Mouse (Mus musculus) layer of hippocampus, postnatal 10 days (tissue): ENCODE measurements at regions not wholly inside any gene's neighbourhood (a gene's known extent, or its start where the extent isn't known, plus 50 kb on each side); places are given as distances from the start of the nearest gene placed in this dataset.

ENCODE experiments used
- DNase-seq, 2 experiments: peaks; one replicate each; pipeline ENCODE4 v3.0.0; 2021; ENCODE audit warnings: low spot score in 2 of 2

DNA sequence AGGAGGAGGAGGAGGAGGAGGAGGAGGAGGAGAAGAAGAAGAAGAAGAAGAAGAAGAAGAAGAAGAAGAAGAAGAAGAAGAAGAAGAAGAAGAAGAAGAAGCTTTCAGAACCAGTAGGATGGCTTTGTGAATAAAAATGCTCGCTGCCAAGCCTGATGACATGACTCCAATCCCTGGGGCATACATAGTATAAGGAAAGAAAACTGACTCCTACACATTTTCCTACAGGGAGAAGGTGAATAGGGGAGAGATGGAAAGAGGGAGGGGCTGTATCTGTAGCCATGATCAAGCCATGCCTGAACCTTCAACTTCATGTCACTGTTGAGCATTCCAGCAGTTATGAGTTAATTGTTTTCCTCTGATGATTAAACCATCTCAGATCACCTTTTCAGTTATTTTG, 460.2 kb upstream of the Gm10131 start:
- no peak for DNase-seq

- DNase-seq: no peak
These were observed 450.7 kb upstream of the Gm10131 start for GRCm38 (mm10) chr8:34562278-34562677.

DNA sequence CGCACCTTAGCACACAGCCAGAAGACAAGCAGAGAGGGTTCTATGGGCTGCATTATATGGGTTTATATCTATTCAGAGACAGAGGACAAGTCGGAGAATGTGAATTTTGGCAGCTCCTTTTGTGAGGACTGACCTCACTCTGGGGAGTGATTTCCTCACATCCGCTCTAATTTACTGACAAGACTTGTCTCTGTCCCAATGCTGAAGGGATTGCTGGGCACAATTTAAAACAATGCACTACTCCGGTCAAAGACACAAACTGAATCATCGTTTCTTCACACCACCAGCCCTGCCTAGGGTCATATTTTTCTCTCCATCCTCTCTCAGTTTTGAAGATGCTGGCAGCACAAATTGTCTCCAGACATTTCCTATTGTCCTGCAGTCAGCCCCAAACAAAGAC, 438.2 kb upstream of the Gm10131 start:
- no peak for DNase-seq

GRCm38 (mm10) chr8:34546815-34547214, 435.3 kb upstream of the Gm10131 start:
- DNase-seq: no peak

DNA sequence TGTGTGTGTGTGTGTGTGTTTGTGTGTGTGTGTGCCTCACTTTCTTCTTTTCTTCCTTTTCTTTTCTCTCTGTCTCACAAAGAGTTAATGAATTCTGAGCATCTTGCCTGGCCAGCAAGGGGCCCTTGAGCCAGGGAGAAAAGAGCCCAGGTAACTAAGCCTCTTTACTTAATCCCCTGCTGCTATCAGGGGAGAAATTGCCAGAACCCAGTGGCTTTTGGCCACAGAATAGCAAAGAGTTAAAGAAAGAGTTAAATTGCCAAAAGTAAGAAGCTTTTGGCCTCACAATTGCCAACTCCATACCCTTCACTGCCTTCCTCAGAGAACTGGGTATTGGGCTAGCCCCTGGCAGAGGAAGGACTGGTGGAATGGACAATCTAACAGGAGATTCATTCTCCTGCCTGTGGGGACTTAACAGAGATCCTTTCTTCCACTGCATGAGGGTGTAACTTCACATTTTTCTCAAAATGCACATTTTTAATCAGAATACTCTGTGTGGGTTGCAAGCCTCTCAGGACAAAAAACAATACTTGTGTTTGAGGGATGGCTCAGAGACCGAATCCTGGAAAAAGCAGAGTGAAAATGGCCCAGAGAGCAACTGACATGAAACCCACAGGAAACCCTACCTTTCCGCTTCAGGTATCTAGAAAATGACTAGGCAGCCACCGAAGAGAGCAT, 431.0 kb upstream of the Gm10131 start:
- DNase-seq: no peak

DNA sequence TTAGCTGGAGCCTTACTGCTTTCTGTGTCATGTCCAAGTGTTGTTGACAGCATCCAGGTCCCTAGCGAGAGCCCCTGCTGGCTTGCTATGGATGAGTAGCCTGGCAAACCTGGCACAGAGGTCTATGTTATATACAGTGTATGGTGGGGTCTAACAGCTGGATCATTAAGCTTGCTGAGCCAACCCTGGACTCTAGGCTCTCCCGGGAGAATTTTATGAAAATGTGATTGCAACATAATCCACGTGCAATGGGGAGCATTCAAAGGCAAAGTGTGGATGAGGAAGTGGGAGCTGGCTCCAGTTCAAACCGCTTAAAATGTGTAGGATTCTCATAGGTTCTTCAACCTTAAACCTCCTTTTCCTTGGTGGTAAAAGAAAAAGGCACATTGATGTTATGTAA, 427.7 kb upstream of the Gm10131 start:
- DNase-seq: no peak

- DNase-seq: no peak
These were observed 423.9 kb upstream of the Gm10131 start for GRCm38 (mm10) chr8:34535434-34535833.

DNA sequence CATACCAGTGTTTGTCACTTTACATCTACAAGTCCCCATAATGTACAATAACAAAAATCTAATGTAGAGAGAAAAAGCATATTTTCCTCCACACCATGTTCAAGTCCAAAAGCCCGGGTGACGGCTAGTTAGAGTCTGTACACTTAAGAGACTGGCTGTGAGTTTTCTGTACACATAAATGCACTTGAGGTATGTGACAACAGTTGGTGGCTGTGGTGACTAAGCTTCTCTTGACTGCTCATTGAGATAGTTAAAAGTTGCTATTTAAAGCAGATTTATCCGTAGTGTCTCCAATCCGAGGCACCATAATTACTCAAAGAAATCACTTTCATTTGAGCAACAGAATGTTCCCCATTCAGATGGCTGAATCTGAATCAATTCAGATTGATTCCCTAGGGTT, 421.9 kb upstream of the Gm10131 start:
- no peak for DNase-seq

- no peak for DNase-seq
These were observed 419.6 kb upstream of the Gm10131 start for GRCm38 (mm10) chr8:34530896-34531679.

- DNase-seq: no peak
These were observed 418.5 kb upstream of the Gm10131 start for GRCm38 (mm10) chr8:34530046-34530445.

GRCm38 (mm10) chr8:34529452-34529851, 417.9 kb upstream of the Gm10131 start:
- DNase-seq: no peak

- DNase-seq: no peak
These were observed 416.7 kb upstream of the Gm10131 start for GRCm38 (mm10) chr8:34528213-34528612.

- DNase-seq: no peak
These were observed 413.7 kb upstream of the Gm10131 start for GRCm38 (mm10) chr8:34525231-34525630.

GRCm38 (mm10) chr8:34523849-34524248, 412.3 kb upstream of the Gm10131 start:
- no peak for DNase-seq

GRCm38 (mm10) chr8:34521316-34521715, 409.8 kb upstream of the Gm10131 start:
- DNase-seq: no peak

GRCm38 (mm10) chr8:34520664-34521063, 409.1 kb upstream of the Gm10131 start:
- no peak for DNase-seq

DNA sequence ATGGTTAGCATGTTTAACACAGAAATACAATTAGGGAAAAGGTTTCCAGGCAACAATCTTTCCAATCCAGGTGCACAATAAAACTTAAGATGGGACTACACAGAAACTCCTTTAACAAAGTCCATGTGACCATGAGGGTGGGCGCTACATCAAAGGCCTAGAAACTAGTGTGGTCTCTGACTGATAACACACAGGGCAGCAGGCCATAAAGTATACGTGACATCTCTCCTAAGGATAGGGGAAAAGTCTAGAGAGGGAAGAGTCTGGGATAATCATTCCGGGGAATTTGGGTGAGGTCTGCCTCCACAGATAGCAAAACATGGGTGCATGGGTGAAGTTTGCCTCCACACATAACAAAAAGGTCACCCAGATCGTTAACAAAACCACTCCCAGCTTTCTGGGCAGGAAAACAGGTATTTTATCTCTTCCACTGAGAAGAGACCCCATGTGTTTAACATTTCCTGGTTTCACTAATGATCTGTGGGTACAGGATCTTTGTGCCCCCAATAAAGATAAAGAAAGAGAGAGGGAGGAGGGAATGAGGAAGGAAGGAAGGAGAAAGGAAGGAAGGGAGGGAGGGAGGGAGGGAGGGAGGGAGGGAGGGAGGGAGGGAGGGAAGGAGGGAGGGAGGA, 402.0 kb upstream of the Gm10131 start:
- no peak for DNase-seq

DNA sequence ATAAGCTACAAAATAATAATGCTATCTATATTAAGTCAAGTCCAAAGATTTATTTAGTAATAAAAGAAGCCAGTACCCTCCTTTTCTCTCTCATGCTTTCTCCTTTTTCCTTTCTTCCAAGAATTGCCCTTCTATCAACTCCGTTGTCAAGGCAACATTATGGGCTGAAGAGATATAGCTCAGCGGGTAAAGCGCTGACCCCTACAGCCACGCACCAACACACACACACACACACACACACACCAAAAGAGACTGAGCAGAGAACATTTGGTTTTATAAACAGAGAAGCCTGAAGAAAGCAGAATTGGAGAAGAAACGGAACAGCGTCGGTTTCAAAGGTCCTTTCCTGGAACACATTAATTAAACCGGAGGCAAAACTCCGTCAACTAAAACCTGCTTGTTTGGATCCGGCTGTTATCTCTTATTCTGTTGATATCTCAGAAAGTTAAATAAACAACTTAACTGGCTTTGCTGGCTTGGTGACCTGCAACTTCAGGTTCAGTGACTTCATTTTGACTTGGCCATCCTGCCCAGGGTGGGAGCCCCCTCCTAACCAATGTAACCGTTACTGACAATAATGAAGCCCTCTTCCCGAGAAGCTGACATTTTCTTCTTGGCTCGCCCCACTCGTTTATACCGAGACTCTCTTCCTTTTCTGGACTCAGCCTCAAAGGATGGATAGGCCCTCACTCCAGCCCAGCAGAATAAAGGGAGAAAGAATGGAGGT, 394.5 kb upstream of the Gm10131 start:
- no peak for DNase-seq

DNA sequence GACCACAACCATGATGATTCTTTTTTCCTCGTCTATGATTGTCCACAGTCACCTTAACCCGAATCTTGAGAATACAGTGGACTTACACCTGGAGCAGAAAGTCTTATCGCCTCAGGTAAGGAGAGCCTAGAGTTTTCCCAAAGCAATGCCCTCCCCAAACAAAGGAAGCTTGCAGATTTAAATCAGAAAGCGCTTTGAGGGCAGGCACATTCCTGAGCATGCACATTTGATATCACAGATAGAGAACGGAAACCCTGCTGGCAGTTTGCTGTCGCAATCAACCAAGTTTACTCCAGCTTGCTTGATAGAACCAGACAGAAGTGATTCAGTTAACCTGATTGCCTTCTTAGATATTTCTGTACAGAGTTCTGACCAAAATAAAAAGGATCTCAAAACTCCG, 393.6 kb upstream of the Gm10131 start:
- no peak for DNase-seq

GRCm38 (mm10) chr8:34502606-34503162, 391.1 kb upstream of the Gm10131 start:
- DNase-seq: no peak

DNA sequence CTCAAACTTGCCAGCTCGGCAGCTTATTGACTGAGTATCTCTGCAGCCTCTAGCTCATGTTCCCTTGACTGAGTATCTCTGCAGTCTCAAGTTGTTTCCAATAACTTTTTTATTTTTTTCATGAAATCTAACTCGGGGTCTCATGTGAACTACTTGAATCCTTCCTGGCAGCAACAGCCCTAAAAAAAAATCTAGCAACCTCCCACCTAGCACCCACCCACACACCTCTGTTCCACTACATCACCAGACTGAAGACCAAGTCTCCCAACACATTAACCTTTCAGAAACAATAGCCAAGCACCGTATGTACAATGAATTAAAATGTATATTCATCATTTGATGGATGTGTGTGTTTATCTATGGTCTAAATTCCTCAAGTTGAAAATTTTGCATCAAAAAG, 387.7 kb upstream of the Gm10131 start:
- no peak for DNase-seq
